7 mouse cellular contexts compared by ENCODE assay signal in genomic region chr1:51290634-51291033, GRCm38 (mm10). TPM values are rescaled to one million over a fixed set of nuclear protein-coding genes. Genes with fewer than 3 reads are reported as not detected.
A peak's percentile ranks its signal among the peaks of the same experiment; 100 is the strongest.
DNase-seq lines count a peak whose midpoint lies in the region.

No protein-coding gene starts in this region.

- peak; percentile 18 for DNase-seq in ovary, postnatal 36 days (ENCODE audit: low spot score)
- no peak for DNase-seq in ovary, postnatal 10 days (ENCODE audit: low spot score)
- peak; percentile 65 to 69 for DNase-seq in heart, adult 18-20 months
- DNase-seq in kidney, adult 18-20 months: peak; percentile 30
- peak; percentile 72 for DNase-seq in lung, postnatal 10 days
- no peak for DNase-seq in layer of hippocampus, postnatal 36 days
- DNase-seq in left cerebral cortex, adult 9 months (ENCODE audit: low spot score in 2 of 2): no peak

RNA-seq across cellular contexts. Expression of gene Cavin2, which starts 1.7 kb away (rescaled TPM):
- total RNA-seq in heart, adult 18-20 months (2021): 100 to 1,000 TPM; 107 to 112 TPM
- 1 to 10 TPM; 6.3 to 7.6 TPM for total RNA-seq in layer of hippocampus, postnatal 36 days (2021)

Comparison
In these comparisons a context has a peak if more than half of its experiments do, and no peak if none do; other contexts are left out.
1. DNase-seq: peak in ovary, postnatal 36 days (single experiment), heart, adult 18-20 months (2 of 2), kidney, adult 18-20 months (single experiment) and lung, postnatal 10 days (single experiment); none in ovary, postnatal 10 days (single experiment), layer of hippocampus, postnatal 36 days (0 of 2) and left cerebral cortex, adult 9 months (0 of 2).
2. RNA of gene Cavin2, which starts 1.7 kb away (total RNA-seq): 107 to 112 TPM in heart, adult 18-20 months; 6.3 to 7.6 TPM in layer of hippocampus, postnatal 36 days; every median in the first group is over 10 times any median in the second.